Mouse (Mus musculus) limb, embryonic 12.5 days (tissue): ENCODE measurements at regions not wholly inside any gene's neighbourhood (a gene's known extent, or its start where the extent isn't known, plus 50 kb on each side); places are given as distances from the start of the nearest gene placed in this dataset.

Source experiments
- ATAC-seq: fragments of 200-750 bp; cut with Nextera tagmentation; 2 replicates; pipeline ENCODE4 v1.8.0; 2017; ENCODE audit warnings: low read depth, moderate TSS enrichment; ENCODE audit not compliant: insufficient number of reproducible peaks, insufficient read depth, low FRiP score, low TSS enrichment
- H3K27ac ChIP-seq: fragments of 300-500 bp; sonication (generic); 2 replicates; pipeline ENCODE4 v1.5.1; 2016; ENCODE audit warnings: mild to moderate bottlenecking, moderate library complexity
- H3K27me3 ChIP-seq: fragments of 300-500 bp; sonication (generic); 2 replicates; pipeline ENCODE4 v1.6.1; 2016; ENCODE audit warnings: mild to moderate bottlenecking, moderate library complexity
- H3K36me3 ChIP-seq: fragments of 300-500 bp; sonication (generic); 2 replicates; pipeline ENCODE4 v1.6.1; 2016; ENCODE audit warnings: mild to moderate bottlenecking, moderate library complexity
- H3K4me1 ChIP-seq: fragments of 300-500 bp; sonication (generic); replicated peaks from 2 replicates; pipeline ENCODE4 v1.6.1; 2016
- H3K4me2 ChIP-seq: fragments of 300-500 bp; sonication (generic); 2 replicates; pipeline ENCODE4 v1.6.1; 2016; ENCODE audit warnings: mild to moderate bottlenecking, moderate library complexity
- H3K4me3 ChIP-seq: fragments of 300-500 bp; sonication (generic); replicated peaks from 2 replicates; pipeline ENCODE4 v1.5.1; 2016; ENCODE audit warnings: mild to moderate bottlenecking
- H3K9ac ChIP-seq: fragments of 300-500 bp; sonication (generic); replicated peaks from 2 replicates; pipeline ENCODE4 v1.6.1; 2016; ENCODE audit warnings: mild to moderate bottlenecking, moderate library complexity
- H3K9me3 ChIP-seq: fragments of 300-500 bp; sonication (generic); 2 replicates; pipeline ENCODE4 v1.6.1; 2016; ENCODE audit warnings: mild to moderate bottlenecking, moderate library complexity
- WGBS: fragments of 180-500 bp; shearing (Covaris S2); methylation state at CpG from one replicate; pipeline ENCODE4 v1.1.7; 2016; 5-methylcytosine and 5-hydroxymethylcytosine counted together

DNA sequence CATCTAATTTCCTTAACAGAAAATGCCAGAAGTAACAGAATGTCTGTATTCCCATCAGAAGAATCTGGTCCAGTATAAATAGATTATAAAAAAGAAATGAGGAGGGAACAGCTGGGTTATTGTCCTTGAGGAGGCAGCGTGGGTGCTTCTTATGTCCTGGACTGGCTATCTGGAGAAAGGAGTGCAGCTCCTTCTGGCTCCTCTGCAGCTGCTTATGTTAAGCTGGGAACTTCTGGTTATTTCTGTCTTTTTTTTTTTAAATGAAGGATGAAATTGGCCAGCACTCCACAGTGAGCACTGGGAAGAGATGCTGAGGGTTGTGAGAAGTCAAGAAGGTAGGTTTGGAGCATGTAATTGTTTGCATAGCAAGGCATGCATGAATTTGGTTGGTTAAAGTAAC lies 441.5 kb downstream of the Ebf1 start:
- no peak overlapping the region for H3K4me2 ChIP-seq
- H3K9ac ChIP-seq, result no peak overlapping the region
- H3K27me3 ChIP-seq, result no peaks in the 10 kb centered on the region
- H3K36me3 ChIP-seq, result no peaks in the 10 kb centered on the region
- no peak overlapping the region for H3K4me3 ChIP-seq
- peaks cover 19% of the 10 kb centered on the region for H3K4me1 ChIP-seq
- no peaks in the 10 kb centered on the region for H3K9me3 ChIP-seq
- 91% methylated on average over 1 of the region's 1 CpGs for WGBS
- ATAC-seq, result no peak
- H3K27ac ChIP-seq, result no peak overlapping the region

DNA sequence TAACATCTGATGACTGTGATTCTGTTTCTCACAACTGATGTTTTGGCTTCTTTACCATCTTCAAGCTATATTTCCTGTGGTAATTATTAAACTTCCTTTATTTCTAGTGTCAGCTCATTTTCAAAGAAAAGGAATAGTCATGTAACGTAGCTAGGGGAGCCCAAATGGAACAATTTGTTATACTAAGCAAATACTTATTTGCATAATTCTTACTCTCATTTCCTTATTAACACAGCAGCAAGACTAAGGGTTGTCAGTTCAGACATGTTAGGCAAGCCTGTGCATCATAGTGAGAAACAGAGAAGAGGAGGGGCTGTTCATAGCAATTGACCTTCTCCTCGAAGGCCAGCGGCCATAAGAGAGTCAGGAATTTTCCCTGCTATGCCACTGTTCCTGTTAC lies 449.5 kb downstream of the Ebf1 start:
- Histone ChIP-seq H3K9me3 (no peaks in the 10 kb centered on the region), H3K4me3 (no peak overlapping the region), H3K9ac (no peak overlapping the region), H3K27me3 (no peaks in the 10 kb centered on the region; the same call in 1 of the 2 replicates), H3K4me1 (peaks cover 23% of the 10 kb centered on the region), H3K27ac (no peak overlapping the region), H3K4me2 (no peak overlapping the region), H3K36me3 (no peaks in the 10 kb centered on the region)
- 91% methylated on average over 3 of the region's 3 CpGs for WGBS
- no peak for ATAC-seq

DNA sequence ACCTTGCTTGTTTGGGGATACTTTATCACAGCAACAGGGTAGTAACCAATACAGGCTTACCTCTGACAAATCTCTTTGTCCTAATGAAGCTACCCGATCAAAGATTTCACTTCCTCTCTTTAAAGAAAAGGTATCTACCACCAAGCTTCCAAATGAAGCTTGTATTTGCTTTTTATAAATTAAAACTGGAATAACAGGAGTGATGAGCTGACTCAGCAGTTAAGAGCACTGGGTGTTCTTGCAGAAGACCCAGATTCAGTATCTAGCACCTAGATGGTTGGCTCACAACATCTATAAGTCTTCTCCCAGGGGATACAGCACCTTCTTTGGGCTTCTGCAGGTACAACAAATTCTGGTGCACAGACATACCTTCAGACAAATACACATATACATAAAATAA lies 453.2 kb downstream of the Ebf1 start:
- Histone ChIP-seq H3K4me3 (no peak overlapping the region), H3K4me2 (no peak overlapping the region), H3K27ac (no peak overlapping the region), H3K27me3 (no peaks in the 10 kb centered on the region; the same call in 1 of the 2 replicates), H3K36me3 (no peaks in the 10 kb centered on the region), H3K9ac (no peak overlapping the region), H3K9me3 (no peaks in the 10 kb centered on the region), H3K4me1 (peaks cover 12% of the 10 kb centered on the region)
- 90% methylated on average over 1 of the region's 1 CpGs for WGBS
- ATAC-seq, result no peak

DNA sequence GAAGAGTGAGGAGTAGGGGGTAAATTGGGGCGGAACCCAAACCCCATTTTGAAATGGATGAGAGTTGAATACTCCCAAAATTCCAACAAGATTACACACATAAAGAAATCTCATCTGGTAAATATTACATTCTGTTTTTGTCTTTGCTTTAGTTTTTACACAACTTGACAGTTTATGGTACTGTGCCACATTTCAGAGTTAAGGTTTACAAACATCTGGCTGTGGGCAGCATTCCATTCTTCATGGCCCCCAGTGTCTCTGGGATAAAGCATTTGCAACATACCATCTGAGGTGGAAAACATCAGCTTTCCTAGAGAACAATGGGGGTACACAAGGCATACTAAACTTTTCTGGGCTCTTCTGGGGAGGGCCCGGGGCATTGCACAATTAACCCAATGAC lies 454.1 kb downstream of the Ebf1 start:
- H3K27me3 ChIP-seq, result no peaks in the 10 kb centered on the region; the same call in 1 of the 2 replicates
- no peak for ATAC-seq
- no peak overlapping the region for H3K27ac ChIP-seq
- no peak overlapping the region for H3K9ac ChIP-seq
- no peaks in the 10 kb centered on the region for H3K9me3 ChIP-seq
- H3K36me3 ChIP-seq, result no peaks in the 10 kb centered on the region
- H3K4me1 ChIP-seq, result peaks cover 12% of the 10 kb centered on the region
- WGBS, result 91% methylated on average over 2 of the region's 2 CpGs
- H3K4me2 ChIP-seq, result no peak overlapping the region
- no peak overlapping the region for H3K4me3 ChIP-seq

DNA sequence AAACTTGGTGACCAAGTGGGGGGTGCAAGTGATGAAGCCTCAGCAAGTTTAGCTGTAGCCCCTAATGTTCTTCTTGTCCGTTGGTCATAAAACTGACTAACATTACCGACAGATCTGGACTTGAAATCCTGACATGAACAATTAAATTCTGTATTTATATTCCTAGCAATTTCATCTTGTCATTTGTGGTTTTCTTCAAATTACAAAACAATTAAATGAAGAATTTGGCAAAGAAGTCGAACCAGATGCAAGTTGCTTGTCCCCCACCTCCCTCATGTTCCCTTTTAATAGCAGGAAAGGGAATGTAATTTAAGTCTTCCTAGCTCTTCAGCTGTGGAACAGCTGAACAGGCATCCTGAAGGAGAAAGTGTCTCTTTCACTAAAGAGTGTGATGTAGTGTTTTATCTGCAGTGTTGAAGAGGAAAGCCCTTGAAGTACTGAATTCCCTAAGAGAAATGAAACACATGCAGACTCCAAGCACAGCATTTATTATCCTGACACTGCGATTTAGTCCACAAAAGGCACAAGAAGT lies 467.5 kb downstream of the Ebf1 start:
- Histone ChIP-seq H3K4me1 (peaks cover 13% of the 10 kb centered on the region; the same call in 1 of the 2 replicates), H3K27me3 (no peaks in the 10 kb centered on the region), H3K36me3 (no peaks in the 10 kb centered on the region), H3K4me2 (no peak overlapping the region), H3K9me3 (no peaks in the 10 kb centered on the region), H3K4me3 (no peak overlapping the region), H3K27ac (no peak overlapping the region), H3K9ac (no peak overlapping the region)
- no peak for ATAC-seq
- WGBS, result 56% methylated on average over 4 of the region's 4 CpGs

DNA sequence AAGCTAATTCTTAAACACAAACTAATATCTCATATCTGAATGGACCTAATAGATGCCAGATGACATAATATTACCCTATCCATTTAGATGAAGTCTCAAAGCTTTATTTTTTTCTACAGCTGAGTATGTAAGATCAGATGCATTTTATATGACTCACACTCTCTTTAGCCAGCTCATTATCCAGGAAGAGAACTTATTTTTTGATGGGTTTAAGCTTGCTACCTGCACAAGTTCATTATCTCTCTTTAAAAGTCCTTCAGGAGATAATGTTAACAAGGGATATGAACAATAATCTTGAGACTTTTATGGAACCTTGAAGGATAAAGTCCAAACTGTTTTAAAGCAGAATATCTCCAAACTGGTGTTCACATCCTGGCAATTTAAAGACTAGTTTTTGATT lies 468.0 kb downstream of the Ebf1 start:
- Histone ChIP-seq H3K4me2 (no peak overlapping the region), H3K4me3 (no peak overlapping the region)

DNA sequence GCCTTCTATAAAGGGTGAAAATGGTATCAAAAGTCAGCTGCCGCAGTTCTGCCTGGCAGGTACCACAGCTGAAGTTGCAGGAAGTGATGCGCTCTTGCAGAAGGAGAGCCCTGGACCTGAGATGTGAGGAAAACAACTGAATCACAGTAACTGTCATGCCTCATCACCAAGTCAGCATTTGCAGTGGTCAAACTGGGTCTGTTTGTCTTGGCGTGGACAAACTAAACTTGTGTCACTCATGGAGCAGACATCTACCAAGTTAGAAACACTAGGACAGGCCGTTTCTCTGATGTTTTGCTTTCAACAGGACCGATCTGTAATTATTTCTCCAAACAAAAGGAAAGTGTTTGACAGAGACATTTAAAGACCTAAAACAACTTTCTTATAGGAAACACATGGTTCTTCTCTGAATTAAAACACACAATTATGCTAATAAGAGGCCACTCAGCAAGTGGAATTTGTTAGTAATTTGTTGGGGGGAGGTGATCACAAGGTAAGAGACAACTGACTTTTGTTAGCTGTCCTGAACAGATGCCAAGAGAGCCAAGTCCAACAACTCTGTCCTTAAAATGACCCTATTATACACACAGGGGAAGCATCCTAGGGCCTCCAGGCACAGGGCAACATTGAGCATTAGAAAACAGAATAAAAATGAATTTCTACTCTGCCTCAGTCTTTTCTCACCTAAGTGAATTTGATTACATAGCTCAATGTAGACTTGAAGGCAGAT lies 470.2 kb downstream of the Ebf1 start:
- Histone ChIP-seq H3K4me2 (no peak overlapping the region), H3K9ac (no peak overlapping the region), H3K4me3 (no peak overlapping the region), H3K4me1 (peaks cover 13% of the 10 kb centered on the region; the same call in 1 of the 2 replicates), H3K9me3 (no peaks in the 10 kb centered on the region), H3K27ac (no peak overlapping the region), H3K27me3 (no peaks in the 10 kb centered on the region), H3K36me3 (no peaks in the 10 kb centered on the region)
- no peak for ATAC-seq
- WGBS, result 70% methylated on average over 5 of the region's 5 CpGs

More for the DNA sequence above, 468.0 kb downstream of the Ebf1 start:
- H3K4me1 ChIP-seq, result peaks cover 13% of the 10 kb centered on the region; the same call in 1 of the 2 replicates
- H3K9ac ChIP-seq, result no peak overlapping the region
- no peak for ATAC-seq
- no peaks in the 10 kb centered on the region for H3K36me3 ChIP-seq
- no peaks in the 10 kb centered on the region for H3K9me3 ChIP-seq
- no peak overlapping the region for H3K27ac ChIP-seq
- H3K27me3 ChIP-seq, result no peaks in the 10 kb centered on the region

DNA sequence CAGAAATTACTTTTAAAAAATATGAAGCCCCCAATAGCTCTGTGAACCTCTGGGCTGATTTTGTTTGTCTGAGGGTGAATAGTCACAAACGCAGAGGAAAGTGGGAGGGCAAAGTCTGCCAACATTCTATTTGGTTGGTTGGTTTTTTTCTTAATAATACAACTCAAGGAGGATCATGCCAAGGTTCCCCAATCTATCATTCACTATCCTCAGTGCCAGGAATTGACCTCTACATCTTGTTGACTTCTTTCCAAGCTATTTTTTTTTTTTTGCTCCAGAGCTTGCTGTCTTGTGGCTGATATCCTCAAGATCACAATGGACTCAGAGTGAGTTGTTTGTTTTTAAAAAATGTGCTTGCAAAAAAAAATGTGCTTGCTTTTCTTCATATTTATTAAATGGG lies 471.2 kb downstream of the Ebf1 start:
- no peak overlapping the region for H3K9ac ChIP-seq
- 93% methylated on average over 1 of the region's 1 CpGs for WGBS
- no peak overlapping the region for H3K4me2 ChIP-seq
- no peak overlapping the region for H3K27ac ChIP-seq
- H3K36me3 ChIP-seq, result no peaks in the 10 kb centered on the region
- ATAC-seq, result no peak
- H3K27me3 ChIP-seq, result no peaks in the 10 kb centered on the region
- H3K4me3 ChIP-seq, result no peak overlapping the region
- peaks cover 13% of the 10 kb centered on the region; the same call in 1 of the 2 replicates for H3K4me1 ChIP-seq
- no peaks in the 10 kb centered on the region for H3K9me3 ChIP-seq

DNA sequence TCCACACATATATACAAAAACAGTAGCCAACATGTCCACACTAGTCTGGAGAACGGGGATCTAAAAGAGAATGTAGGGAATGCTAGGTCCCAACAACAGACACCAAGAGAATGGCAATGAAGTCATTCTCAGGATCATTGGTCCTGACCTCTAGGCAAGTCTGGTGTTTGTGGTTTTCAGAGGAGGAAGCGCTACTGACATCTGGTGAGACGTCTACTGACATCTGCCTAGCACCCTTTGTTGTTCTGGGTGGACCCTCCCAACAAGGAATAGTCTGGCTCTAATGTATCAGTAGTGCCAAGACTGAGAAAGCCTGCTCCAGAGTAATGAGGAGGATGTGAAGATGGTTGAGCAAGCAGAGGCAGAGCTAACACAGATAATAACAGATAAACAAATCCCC lies 472.4 kb downstream of the Ebf1 start:
- Histone ChIP-seq H3K27ac (no peak overlapping the region), H3K9me3 (no peaks in the 10 kb centered on the region), H3K4me1 (peaks cover 12% of the 10 kb centered on the region; the same call in 1 of the 2 replicates), H3K4me2 (no peak overlapping the region), H3K4me3 (no peak overlapping the region), H3K9ac (no peak overlapping the region), H3K27me3 (no peaks in the 10 kb centered on the region), H3K36me3 (no peaks in the 10 kb centered on the region)
- WGBS, result 77% methylated on average over 3 of the region's 3 CpGs
- ATAC-seq, result no peak

DNA sequence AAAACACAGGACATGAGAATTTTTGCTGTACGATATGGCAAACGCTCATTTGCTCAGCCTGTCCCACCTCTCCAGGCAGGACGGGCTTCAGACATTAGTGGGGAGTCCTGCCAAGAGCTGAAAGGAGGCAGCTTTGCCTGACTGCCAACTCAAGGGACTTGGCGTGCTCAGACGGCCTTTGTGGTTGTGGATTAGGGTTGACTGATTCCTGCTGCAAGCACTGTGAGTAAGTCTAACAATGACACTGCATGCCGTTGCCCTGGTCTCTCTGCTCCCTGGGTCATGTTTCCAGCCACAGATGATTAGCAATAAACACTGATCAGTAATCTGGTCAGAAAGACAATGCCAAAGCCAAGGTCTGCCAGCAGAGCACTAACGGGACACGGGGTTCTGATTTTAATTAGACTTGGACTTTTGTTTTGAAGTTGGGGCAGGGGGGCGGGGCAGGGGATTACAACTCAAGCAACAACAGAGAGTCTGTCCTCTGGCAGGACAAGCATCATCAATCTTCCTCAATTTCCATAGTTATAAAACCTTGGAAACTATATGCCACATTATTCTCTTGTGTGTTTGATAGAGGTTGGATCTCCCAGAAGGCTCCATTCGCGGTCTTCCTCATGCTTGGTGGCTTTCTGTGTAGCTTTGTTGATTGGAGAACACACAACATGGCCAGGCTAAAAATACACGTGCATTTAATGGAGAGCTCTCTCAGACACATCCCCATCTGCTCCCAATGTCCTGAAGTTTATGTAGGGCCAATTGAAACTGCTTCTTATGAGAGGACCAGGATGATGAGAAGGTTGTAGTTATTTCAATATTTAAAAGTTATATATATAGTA lies 486.6 kb downstream of the Ebf1 start:
- H3K4me2 ChIP-seq, result no peak overlapping the region
- H3K36me3 ChIP-seq, result no peaks in the 10 kb centered on the region
- no peak for ATAC-seq
- WGBS, result 55% methylated on average over 12 of the region's 12 CpGs
- H3K4me3 ChIP-seq, result no peak overlapping the region
- no peaks in the 10 kb centered on the region for H3K27me3 ChIP-seq
- H3K9ac ChIP-seq, result no peak overlapping the region
- no peaks in the 10 kb centered on the region for H3K9me3 ChIP-seq
- H3K4me1 ChIP-seq, result 0 out of 2 replicates have a peak, but pooled peaks cover 4% of the 10 kb centered on the region
- H3K27ac ChIP-seq, result no peak overlapping the region

DNA sequence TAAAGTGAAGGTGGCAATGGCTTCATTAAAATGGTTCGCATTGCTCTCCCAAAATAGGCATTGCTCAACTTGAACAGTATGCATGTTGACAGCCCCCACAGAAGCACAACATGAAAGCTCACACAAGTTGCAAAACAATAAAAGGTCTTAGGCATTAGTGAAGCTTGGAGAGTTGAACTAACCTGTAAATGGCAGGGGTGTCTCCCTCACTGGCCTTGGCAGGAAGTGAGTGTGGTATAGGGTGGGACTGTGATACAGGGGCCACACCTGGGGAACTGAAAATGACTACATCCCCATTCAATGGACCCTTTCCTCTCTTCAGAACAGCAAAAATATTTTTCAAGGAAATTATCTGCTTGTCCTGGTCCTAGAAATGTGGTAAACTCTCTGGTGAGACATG lies 499.6 kb downstream of the Ebf1 start:
- no peak overlapping the region for H3K4me3 ChIP-seq
- H3K27me3 ChIP-seq, result no peaks in the 10 kb centered on the region
- no peaks in the 10 kb centered on the region for H3K36me3 ChIP-seq
- no peak overlapping the region for H3K9ac ChIP-seq
- ATAC-seq, result no peak
- H3K9me3 ChIP-seq, result no peaks in the 10 kb centered on the region
- no peak overlapping the region for H3K27ac ChIP-seq
- H3K4me2 ChIP-seq, result no peak overlapping the region
- WGBS, result 86% methylated on average over 1 of the region's 1 CpGs
- no peaks in the 10 kb centered on the region for H3K4me1 ChIP-seq
